Comparison of ENCODE assay signal across 7 mouse cellular contexts in the genomic region with DNA sequence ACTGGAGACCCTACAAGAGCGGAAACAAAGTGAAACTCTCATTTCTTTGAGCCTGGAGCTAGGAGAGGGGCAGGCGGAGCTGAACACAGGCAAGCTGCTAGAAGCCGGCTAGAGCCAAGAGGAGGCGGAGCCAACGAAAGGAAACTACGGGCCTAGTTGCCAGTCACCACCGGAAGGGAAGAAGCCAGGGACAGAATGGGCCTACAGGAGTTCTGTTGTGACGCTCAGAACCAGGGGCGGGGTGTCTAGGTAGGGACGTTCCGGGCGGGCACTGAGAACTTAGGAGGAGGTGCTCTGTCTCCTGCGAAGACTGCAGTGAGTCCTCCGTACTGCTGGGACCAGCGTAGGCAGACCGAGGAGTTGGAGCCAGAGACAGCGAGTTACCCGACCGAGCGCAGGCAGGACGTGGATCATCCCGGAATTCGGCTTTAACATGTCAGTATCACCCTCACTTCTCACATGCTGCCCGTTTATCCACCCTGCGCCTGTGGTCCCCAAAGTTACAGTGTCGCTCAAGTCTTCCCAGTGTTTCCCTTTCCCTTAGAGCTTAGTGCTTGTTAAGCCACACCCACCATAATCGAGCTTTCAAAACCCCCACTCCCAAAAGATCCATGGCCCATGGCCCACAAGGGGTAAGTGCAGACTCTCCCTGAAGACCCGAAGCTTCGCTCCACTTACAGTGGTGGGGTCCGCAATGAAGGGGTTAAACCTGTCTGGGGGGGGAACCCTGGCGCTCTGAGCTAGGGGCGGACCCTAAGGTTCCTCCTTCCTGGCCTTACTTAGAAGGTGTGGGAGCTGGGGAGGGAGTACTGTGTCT. TPM values are rescaled to one million over a fixed set of nuclear protein-coding genes. Genes with fewer than 3 reads are reported as not detected.
DNase-seq lines count a peak whose midpoint lies in the region; ATAC-seq lines count a peak whose summit lies in the region.

TSS of gene Hyal3 (plus strand) at position 318 of the 817 bp plus-strand sequence.

- peaks cover 33% of the 10 kb centered on the region for H3K4me1 ChIP-seq in intestine, embryonic 16.5 days (ENCODE audit: control insufficient read depth, insufficient read depth, low read length)

- WGBS in intestine, embryonic 16.5 days, result under 1% methylated on average over 32 of the region's 32 CpGs

- peak within 1 kb of the TSS; percentile 67 for H3K4me3 ChIP-seq in intestine, embryonic 16.5 days (ENCODE audit: low read length)

- peak; percentile 93 for DNase-seq in adrenal gland, adult 8-10 months
- peak; percentile 82 for DNase-seq in embryo, embryonic 9.5 days (ENCODE audit: extremely low spot score)
- peak; percentile 82 to 86 for DNase-seq in gastrocnemius, postnatal 36 days
- peak; percentile 89 to 96 for DNase-seq in left cerebral cortex, postnatal 25 days (ENCODE audit: low spot score in 2 of 2)
- peak; percentile 75 for DNase-seq in mesoderm, embryonic 11.5 days (ENCODE audit: low read depth, low spot score)
- peak; percentile 89 for DNase-seq in skeletal muscle tissue, adult 2 months (ENCODE audit: low read depth, low spot score)

- H3K36me3 ChIP-seq in intestine, embryonic 16.5 days (ENCODE audit: control insufficient read depth, insufficient read depth, low read length), result no peaks in the 10 kb centered on the region; the same call in 1 of the 2 replicates

- H3K4me2 ChIP-seq in intestine, embryonic 16.5 days (ENCODE audit: low read depth, low read length), result peak within 1 kb of the TSS; percentile 86

- no peaks in the 10 kb centered on the region for H3K9me3 ChIP-seq in intestine, embryonic 16.5 days (ENCODE audit: control insufficient read depth, low read length)

- H3K27ac ChIP-seq in intestine, embryonic 16.5 days (ENCODE audit: low read length), result peak within 1 kb of the TSS; percentile 95

- H3K27me3 ChIP-seq in intestine, embryonic 16.5 days (replicated peaks; ENCODE audit: control insufficient read depth, insufficient read depth, low read length), result no peaks in the 10 kb centered on the region

- ATAC-seq in intestine, embryonic 16.5 days, result peak; percentile 71

- peak within 1 kb of the TSS; percentile 86 for H3K9ac ChIP-seq in intestine, embryonic 16.5 days (ENCODE audit: low read depth, low read length)

- intact Hi-C loops in gastrocnemius, postnatal 36 days (cut with DNase I), result no loop called here
- intact Hi-C loops in left cerebral cortex, postnatal 25 days (cut with DNase I), result no loop called here

RNA-seq across cellular contexts. Expression of gene Hyal3, which starts in this region (rescaled TPM):
- total RNA-seq in adrenal gland, adult 8-10 months (2022), result 1 to 10 TPM; 1.5 to 2.3 (median 2.0) TPM
- under 1 TPM; 0.23 to 0.27 TPM for total RNA-seq in gastrocnemius, postnatal 36 days (2021)
- polyA plus RNA-seq in intestine, embryonic 16.5 days (2015; fragmentation: Nextera tagmentation; extraction: Ambion mirVana), result 0.66 and 0.68 TPM in 2 replicates
- total RNA-seq in left cerebral cortex, postnatal 25 days (2021), result 1 to 10 TPM in 1 of 2 experiments, under 1 TPM in 1; 0.96 to 1.1 TPM

Comparison
In these comparisons a context has a peak if more than half of its experiments do, and no peak if none do; other contexts are left out.
1. Peak in every context shown above with its lines: DNase-seq, ATAC-seq, H3K4me3 ChIP-seq and H3K27ac ChIP-seq.
2. Peak in DNase-seq in gastrocnemius, postnatal 36 days; RNA of the gene not detected or under 1 TPM.
3. Peak in ATAC-seq, H3K4me3 ChIP-seq, H3K27ac ChIP-seq, H3K9ac ChIP-seq and H3K4me2 ChIP-seq in intestine, embryonic 16.5 days; RNA of the gene not detected or under 1 TPM.